Mouse (Mus musculus) heart, embryonic 14.5 days (tissue): ENCODE measurements around the gene Gm12184. TPM values are rescaled to one million over a fixed set of nuclear protein-coding genes. Genes with fewer than 3 reads are reported as not detected.

Experiments used
- ATAC-seq: fragments of 200-750 bp; cut with Nextera tagmentation; 2 replicates; pipeline ENCODE4 v1.8.0; 2017; ENCODE audit warnings: low read depth, moderate TSS enrichment; ENCODE audit not compliant: insufficient number of reproducible peaks, insufficient read depth, low FRiP score
- H3K27ac ChIP-seq, 2 experiments: fragments of 200-500 bp in 1 of 2; fragments of 300-500 bp in 1 of 2; sonication (generic) in 1 of 2; replicated peaks in 1 of 2; 2 replicates each; pipeline ENCODE4 v1.5.1; 2012 to 2014; ENCODE audit warnings: low read depth in 2 of 2, low read length in 2 of 2, control low read depth in 1 of 2, mild to moderate bottlenecking in 1 of 2, mixed read lengths in 1 of 2; ENCODE audit not compliant: control insufficient read depth in 1 of 2, insufficient read depth in 1 of 2
- H3K27me3 ChIP-seq: fragments of 300-500 bp; sonication (generic); 2 replicates; pipeline ENCODE4 v1.6.1; 2014; ENCODE audit warnings: mild to moderate bottlenecking, low read length, control low read depth; ENCODE audit not compliant: control insufficient read depth, insufficient read depth
- H3K36me3 ChIP-seq: fragments of 300-500 bp; sonication (generic); 2 replicates; pipeline ENCODE4 v1.6.1; 2014; ENCODE audit warnings: mild to moderate bottlenecking, control low read depth, low read length, mixed read lengths; ENCODE audit not compliant: control insufficient read depth, insufficient read depth
- H3K4me1 ChIP-seq, 2 experiments: fragments of 200-500 bp in 1 of 2; fragments of 300-500 bp in 1 of 2; sonication (generic) in 1 of 2; 2 replicates each; pipeline ENCODE4 v1.6.1; 2012 to 2014; ENCODE audit warnings: low read length in 2 of 2, control low read depth in 1 of 2, mixed read lengths in 1 of 2; ENCODE audit not compliant: control insufficient read depth in 2 of 2, insufficient read depth in 2 of 2
- H3K4me2 ChIP-seq: fragments of 300-500 bp; sonication (generic); 2 replicates; pipeline ENCODE4 v1.6.1; 2014; ENCODE audit warnings: mild to moderate bottlenecking, low read length
- H3K4me3 ChIP-seq, 2 experiments: fragments of 200-500 bp in 1 of 2; fragments of 300-500 bp in 1 of 2; sonication (generic) in 1 of 2; 2 replicates each; pipeline ENCODE4 v1.5.1; 2012 to 2014; ENCODE audit warnings: low read length in 2 of 2, mild to moderate bottlenecking in 2 of 2, control low read depth in 1 of 2, low read depth in 1 of 2, moderate library complexity in 1 of 2; ENCODE audit not compliant: control insufficient read depth in 1 of 2, insufficient read depth in 1 of 2
- H3K9ac ChIP-seq: fragments of 300-500 bp; sonication (generic); 2 replicates; pipeline ENCODE4 v1.6.1; 2014; ENCODE audit warnings: mild to moderate bottlenecking, low read length
- H3K9me3 ChIP-seq: fragments of 300-500 bp; sonication (generic); 2 replicates; pipeline ENCODE4 v1.6.1; 2016; ENCODE audit warnings: low read length, control low read depth; ENCODE audit not compliant: control insufficient read depth
- WGBS: fragments of 180-500 bp; shearing (Covaris S2); extraction: QIAGEN DNeasy Blood & Tissue Kit; methylation state at CpG from one replicate; pipeline ENCODE4 v1.1.7; 2014; 5-methylcytosine and 5-hydroxymethylcytosine counted together
- polyA plus RNA-seq: library from polyadenylated mRNA; unstranded; fragments of >200 nt; fragmentation: Nextera tagmentation; extraction: Ambion mirVana; gene quantifications from 2 replicates; pipeline ENCODE4 v1.2.1, GENCODE M21; 2014

Gm12184 gene
- polyA plus RNA-seq, 1 experiment from 2014 or later: 5.7 TPM

DNA sequence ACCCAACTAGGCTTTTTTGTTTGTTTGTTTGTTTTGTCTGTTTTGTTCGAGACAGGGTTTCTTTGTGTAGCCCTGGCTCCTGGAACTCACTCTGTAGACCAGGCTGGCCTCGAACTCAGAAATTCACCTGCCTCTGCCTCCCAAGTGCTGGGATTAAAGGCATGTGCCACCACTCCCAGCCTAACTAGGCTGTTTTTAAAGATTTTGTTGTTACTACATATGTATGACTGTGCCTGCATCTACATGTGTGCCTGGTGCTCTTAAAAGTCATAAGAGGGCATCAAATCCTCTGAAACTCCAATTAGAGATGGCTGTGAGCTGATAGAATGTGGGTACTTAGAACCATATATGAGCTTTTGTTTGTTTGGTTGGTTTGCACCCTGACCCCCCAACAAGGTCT, 4.8 kb upstream of the Gm12184 start:
- Histone ChIP-seq H3K27ac (no peak overlapping the region), H3K4me3 (no peak overlapping the region), H3K27me3 (no peaks in the 10 kb centered on the region), H3K36me3 (no peaks in the 10 kb centered on the region), H3K9me3 (0 out of 2 replicates have a peak, but pooled peaks cover 4% of the 10 kb centered on the region), H3K4me1 (no peaks in the 10 kb centered on the region; a peak in 1 of 4 replicates), H3K4me2 (no peak overlapping the region), H3K9ac (no peak overlapping the region)
- WGBS: 68% methylated on average over 2 of the region's 2 CpGs
- no peak for ATAC-seq

DNA sequence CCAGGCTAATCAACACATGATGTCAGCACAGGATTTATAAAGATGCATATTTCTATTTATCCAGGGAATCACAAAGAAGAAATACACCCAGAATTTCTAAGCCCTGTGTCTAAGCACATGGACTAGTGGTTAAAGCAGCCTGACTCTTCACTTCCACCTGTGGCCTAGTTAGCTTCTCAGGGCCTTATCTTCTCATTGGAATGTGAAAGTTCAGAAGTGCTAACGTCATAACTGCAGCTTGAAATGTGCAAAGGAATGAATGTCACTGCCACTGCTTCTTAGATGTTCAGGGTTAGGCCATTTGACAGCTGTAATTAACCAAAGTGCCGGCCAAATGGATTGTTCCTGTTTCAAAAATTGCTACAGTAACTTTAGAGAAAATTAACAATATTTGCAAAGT, 3.8 kb upstream of the Gm12184 start:
- H3K27me3 ChIP-seq: no peaks in the 10 kb centered on the region
- 0 out of 2 replicates have a peak, but pooled peaks cover 4% of the 10 kb centered on the region for H3K9me3 ChIP-seq
- no peaks in the 10 kb centered on the region; a peak in 1 of 4 replicates for H3K4me1 ChIP-seq
- no peaks in the 10 kb centered on the region for H3K36me3 ChIP-seq
- H3K4me2 ChIP-seq: no peak overlapping the region
- no peak for ATAC-seq
- H3K9ac ChIP-seq: no peak overlapping the region
- H3K4me3 ChIP-seq: no peak overlapping the region
- H3K27ac ChIP-seq: no peak overlapping the region
- WGBS: 15% methylated on average over 2 of the region's 2 CpGs

DNA sequence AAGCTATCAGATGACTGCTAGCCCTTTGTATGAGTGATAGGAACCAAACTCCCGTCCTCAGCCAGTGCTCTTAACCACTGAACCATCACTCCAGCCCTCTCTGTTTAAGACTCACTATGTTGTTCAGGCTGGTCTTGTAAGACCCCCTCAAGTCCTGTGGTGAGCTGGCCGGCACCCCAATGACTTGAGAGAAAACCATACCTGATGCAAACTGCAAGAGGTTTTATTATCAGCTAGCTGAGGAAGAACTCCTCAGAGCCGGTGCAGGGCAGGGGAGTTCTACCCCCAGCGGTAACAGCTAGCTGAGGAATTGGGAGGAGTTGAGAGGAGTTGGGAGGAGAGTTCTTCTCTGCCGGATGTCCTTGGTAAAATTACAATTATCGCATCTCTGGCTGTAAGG, 1.5 kb upstream of the Gm12184 start:
- Histone ChIP-seq H3K4me3 (no peak overlapping the region), H3K9me3 (0 out of 2 replicates have a peak, but pooled peaks cover 4% of the 10 kb centered on the region), H3K27ac (no peak overlapping the region), H3K9ac (no peak overlapping the region), H3K4me1 (peaks cover 4 to 13% of the 10 kb centered on the region in 2 experiments; a peak in 3 of 4 replicates), H3K27me3 (peaks cover 5% of the 10 kb centered on the region; the same call in 1 of the 2 replicates), H3K36me3 (no peaks in the 10 kb centered on the region), H3K4me2 (no peak overlapping the region)
- no peak for ATAC-seq
- 72% methylated on average over 6 of the region's 6 CpGs for WGBS

GRCm38 (mm10) chr11:48826752-48827096, 269 bp upstream of the Gm12184 start:
- Histone ChIP-seq H3K27ac (peak overlapping the region in 1 of 2 experiments; percentile 65; a peak in 3 of 4 replicates), H3K9me3 (0 out of 2 replicates have a peak, but pooled peaks cover 4% of the 10 kb centered on the region), H3K9ac (peak overlapping the region; percentile 54), H3K4me2 (peak overlapping the region; percentile 61), H3K27me3 (peaks cover 5% of the 10 kb centered on the region; the same call in 1 of the 2 replicates), H3K36me3 (no peaks in the 10 kb centered on the region), H3K4me3 (peak overlapping the region; percentile 41 to 42), H3K4me1 (peaks cover 4 to 13% of the 10 kb centered on the region in 2 experiments; a peak in 3 of 4 replicates)
- no peak for ATAC-seq
- WGBS: 4% methylated on average over 6 of the region's 6 CpGs

GRCm38 (mm10) chr11:48824311-48824830, 2.1 kb downstream of the Gm12184 start:
- Histone ChIP-seq H3K4me1 (peaks cover 4 to 13% of the 10 kb centered on the region in 2 experiments; a peak in 3 of 4 replicates), H3K9ac (peak overlapping the region; percentile 55; the same call in 1 of the 2 replicates), H3K27me3 (peaks cover 5% of the 10 kb centered on the region; the same call in 1 of the 2 replicates), H3K36me3 (no peaks in the 10 kb centered on the region), H3K4me3 (peak overlapping the region; percentile 46 to 50), H3K9me3 (0 out of 2 replicates have a peak, but pooled peaks cover 4% of the 10 kb centered on the region), H3K4me2 (peak overlapping the region; percentile 83), H3K27ac (no peak overlapping the region)
- 6% methylated on average over 22 of the region's 22 CpGs for WGBS
- no peak for ATAC-seq

GRCm38 (mm10) chr11:48823536-48823972, 2.9 kb downstream of the Gm12184 start:
- H3K27me3 ChIP-seq: peaks cover 5% of the 10 kb centered on the region; the same call in 1 of the 2 replicates
- peaks cover 4 to 13% of the 10 kb centered on the region in 2 experiments; a peak in 3 of 4 replicates for H3K4me1 ChIP-seq
- H3K27ac ChIP-seq: no peak overlapping the region
- no peaks in the 10 kb centered on the region for H3K36me3 ChIP-seq
- 0 out of 2 replicates have a peak, but pooled peaks cover 4% of the 10 kb centered on the region for H3K9me3 ChIP-seq
- H3K4me2 ChIP-seq: peak overlapping the region; percentile 83
- no peak for ATAC-seq
- WGBS: under 1% methylated on average over 15 of the region's 15 CpGs
- H3K9ac ChIP-seq: peak overlapping the region; percentile 55; the same call in 1 of the 2 replicates
- peak overlapping the region; percentile 46 to 50 for H3K4me3 ChIP-seq

DNA sequence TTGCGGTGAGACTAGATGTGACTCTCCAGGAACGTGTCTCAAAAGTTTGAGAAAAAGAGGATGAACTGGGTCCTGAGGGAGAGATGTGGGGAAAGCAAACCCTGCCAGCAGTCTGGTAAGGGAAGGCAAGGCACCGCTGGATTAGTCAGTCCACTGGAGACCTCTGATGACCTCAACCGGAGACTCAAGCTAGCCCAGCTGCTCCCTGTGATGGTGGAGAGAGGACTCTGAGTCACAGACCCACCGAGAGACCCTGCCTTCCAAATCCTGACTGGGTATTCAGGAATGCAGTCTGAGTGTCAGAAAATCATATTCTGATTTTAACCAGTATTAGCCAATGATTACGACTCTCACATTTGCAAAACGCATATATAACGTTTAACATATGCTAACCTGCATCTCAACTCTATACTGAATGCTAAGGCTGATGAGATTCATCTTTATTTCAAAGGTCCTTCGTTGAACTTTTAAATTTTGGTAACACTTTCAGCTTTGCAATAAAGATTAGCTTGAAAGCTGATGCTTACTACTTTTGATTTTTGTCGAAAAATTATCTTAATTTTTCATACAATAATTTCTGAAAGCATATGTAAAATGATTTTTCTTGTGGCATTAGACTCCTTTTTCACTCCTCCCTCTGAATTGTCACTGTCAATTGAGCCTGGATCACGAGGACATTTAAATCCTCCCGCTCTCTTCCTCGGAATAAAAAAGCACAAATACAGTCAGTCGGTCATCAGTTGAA, 3.5 kb downstream of the Gm12184 start:
- 33% methylated on average over 14 of the region's 14 CpGs for WGBS
- Histone ChIP-seq H3K27me3 (peaks cover 5% of the 10 kb centered on the region; the same call in 1 of the 2 replicates), H3K36me3 (no peaks in the 10 kb centered on the region), H3K4me1 (peaks cover 4 to 13% of the 10 kb centered on the region in 2 experiments; a peak in 3 of 4 replicates), H3K4me3 (peak overlapping the region; percentile 46 to 50; a peak in 3 of 4 replicates), H3K9me3 (0 out of 2 replicates have a peak, but pooled peaks cover 3% of the 10 kb centered on the region), H3K4me2 (peak overlapping the region; percentile 83), H3K27ac (no peak overlapping the region), H3K9ac (no peak overlapping the region)
- no peak for ATAC-seq
